Mouse (Mus musculus): Measurements from ENCODE around the gene Fthl17a. TPM values are rescaled to one million over a fixed set of nuclear protein-coding genes. Genes with fewer than 3 reads are reported as not detected.

Gene Fthl17a
- not detected in 2 replicates for polyA plus RNA-seq (2012; rRNA removed)

GRCm38 (mm10) chrX:85249379-85249778 is at the start of gene Fthl17a:
Fthl17a (plus strand) TSS chrX:85249679.

Data from central nervous system, embryonic 14 days (tissue).